Mouse (Mus musculus) G1E (cell line): ENCODE results near the gene Sf3b4. TPM values are rescaled to one million over a fixed set of nuclear protein-coding genes. Genes with fewer than 3 reads are reported as not detected.
A peak's percentile ranks its signal among the peaks of the same experiment; 100 is the strongest.

Experiments
- ATAC-seq: 2 replicates; pipeline ENCODE4 v1.8.0; 2016; ENCODE audit warnings: mild to moderate bottlenecking; ENCODE audit not compliant: insufficient number of reproducible peaks, poor library complexity, low FRiP score, severe bottlenecking; ENCODE audit errors: extremely low read depth
- DNase-seq: peaks from one replicate; pipeline ENCODE4 v3.0.0; 2012; ENCODE audit warnings: low spot score
- H3K27me3 ChIP-seq: 2 replicates; pipeline ENCODE4 v1.6.1; 2012; ENCODE audit warnings: mild to moderate bottlenecking, low read length, inconsistent platforms; ENCODE audit not compliant: insufficient read depth
- H3K36me3 ChIP-seq: replicated peaks from 2 replicates; pipeline ENCODE3; 2012; ENCODE audit warnings: mild to moderate bottlenecking, inconsistent platforms
- H3K4me1 ChIP-seq: 2 replicates; pipeline ENCODE4 v1.6.1; 2012; ENCODE audit warnings: low read depth, low read length, inconsistent platforms, mixed read lengths; ENCODE audit not compliant: insufficient read depth
- H3K4me3 ChIP-seq: 2 replicates; pipeline ENCODE4 v1.5.1; 2012; ENCODE audit warnings: low read depth, mild to moderate bottlenecking, inconsistent platforms, low read length, moderate library complexity, mixed read lengths
- H3K9me3 ChIP-seq: replicated peaks from 2 replicates; pipeline ENCODE4 v1.6.1; 2012; ENCODE audit warnings: inconsistent platforms
- CTCF ChIP-seq: IDR thresholded peaks from 2 replicates; pipeline ENCODE4 v1.5.1; 2012; ENCODE audit warnings: low read depth, low read length, inconsistent platforms, mixed read lengths
- GATA1 ChIP-seq: IDR thresholded peaks from 2 replicates; pipeline ENCODE4 v1.6.1; 2012; ENCODE audit warnings: borderline replicate concordance, low read length, inconsistent platforms, mixed read lengths
- GATA2 ChIP-seq: IDR thresholded peaks from 2 replicates; pipeline ENCODE4 v1.6.1; 2012; ENCODE audit warnings: low read depth, low read length, inconsistent platforms, borderline replicate concordance
- POLR2AphosphoS5 ChIP-seq: IDR thresholded peaks from 2 replicates; pipeline ENCODE4 v1.6.1; 2012; ENCODE audit warnings: low read depth, low read length, inconsistent platforms; ENCODE audit not compliant: insufficient replicate concordance
- TAL1 ChIP-seq: conservative IDR thresholded peaks from 2 replicates; pipeline ENCODE4 v1.6.1; 2012; ENCODE audit warnings: low read depth, low read length, inconsistent platforms, mixed read lengths
- polyA plus RNA-seq: library from polyadenylated mRNA; stranded (reverse); fragments of >175 nt; gene quantifications from 2 replicates; pipeline ENCODE4 v1.2.3, GENCODE M21; 2012
- total RNA-seq, 2 experiments: library from RNA; stranded (forward) in 1 of 2; stranded (reverse) in 1 of 2; fragments of 200-1000 nt in 1 of 2; fragments of >200 nt in 1 of 2; fragmentation: Nextera tagmentation in 1 of 2; gene quantifications; 2 replicates each; pipeline ENCODE4 v1.2.3; 2014 to 2017

Gene Sf3b4
- total and polyA plus RNA-seq, 3 experiments: 29.3 to 724 (median 138) TPM

- H3K27me3 ChIP-seq: peaks cover 52% of the 10 kb centered on the region
- ATAC-seq (no peak), DNase-seq (no peak)
- no peak overlapping the region; the same call in 1 of the 2 replicates for H3K4me3 ChIP-seq
- H3K4me1 ChIP-seq: peaks cover 19% of the 10 kb centered on the region
- no peak for TF ChIP-seq TAL1
- no peak for TF ChIP-seq GATA1
- H3K9me3 ChIP-seq: no peaks in the 10 kb centered on the region
- peaks cover 4% of the 10 kb centered on the region for H3K36me3 ChIP-seq
Measured at GRCm38 (mm10) chr3:96160803-96161516, 11.2 kb upstream of the Sf3b4 start.

- no peak for ATAC-seq
- Histone ChIP-seq H3K9me3 (no peaks in the 10 kb centered on the region), H3K4me1 (peaks cover 19% of the 10 kb centered on the region), H3K27me3 (peaks cover 52% of the 10 kb centered on the region), H3K4me3 (no peak within 1 kb of the TSS; the same call in 1 of the 2 replicates), H3K36me3 (peaks cover under 1% of the 10 kb centered on the region)
- TF ChIP-seq TAL1 (no peak), CTCF (no peak), GATA2 (no peak), POLR2AphosphoS5 (no peak), GATA1 (no peak)
- no peak for DNase-seq
Measured at GRCm38 (mm10) chr3:96161869-96162840, 10.0 kb upstream of the Sf3b4 start, which contains the start of gene Mtmr11. Gene Mtmr11 (plus strand): TSS chr3:96162004.

- ATAC-seq (no peak), DNase-seq (no peak)
- Histone ChIP-seq H3K27me3 (peaks cover 52% of the 10 kb centered on the region), H3K4me3 (no peak overlapping the region), H3K9me3 (no peaks in the 10 kb centered on the region), H3K4me1 (peaks cover 19% of the 10 kb centered on the region), H3K36me3 (peaks cover 3% of the 10 kb centered on the region)
- TF ChIP-seq CTCF (no peak), GATA1 (no peak), GATA2 (no peak), POLR2AphosphoS5 (no peak), TAL1 (no peak)
Measured at GRCm38 (mm10) chr3:96163040-96163439, 9.1 kb upstream of the Sf3b4 start.

- DNase-seq (no peak), ATAC-seq (no peak)
- TF ChIP-seq TAL1: no peak
- TF ChIP-seq GATA1: no peak
- H3K9me3 ChIP-seq: no peaks in the 10 kb centered on the region
- H3K4me3 ChIP-seq: no peak overlapping the region
- H3K27me3 ChIP-seq: peaks cover 13% of the 10 kb centered on the region
- H3K4me1 ChIP-seq: peaks cover 25% of the 10 kb centered on the region
- peaks cover 31% of the 10 kb centered on the region for H3K36me3 ChIP-seq
Measured at GRCm38 (mm10) chr3:96168466-96169158, 3.5 kb upstream of the Sf3b4 start.

GRCm38 (mm10) chr3:96170276-96170675 lies 1.9 kb upstream of the Sf3b4 start:
- H3K9me3 ChIP-seq: no peaks in the 10 kb centered on the region
- no peaks in the 10 kb centered on the region for H3K27me3 ChIP-seq
- DNase-seq: no peak
- no peak for TF ChIP-seq GATA1
- no peak for TF ChIP-seq TAL1
- TF ChIP-seq POLR2AphosphoS5: no peak
- no peak for TF ChIP-seq CTCF
- no peak for TF ChIP-seq GATA2
- peaks cover 46% of the 10 kb centered on the region for H3K36me3 ChIP-seq
- H3K4me3 ChIP-seq: peak overlapping the region; percentile 31; the same call in 1 of the 2 replicates
- H3K4me1 ChIP-seq: peaks cover 41% of the 10 kb centered on the region
- no peak for ATAC-seq

GRCm38 (mm10) chr3:96170976-96171545 lies 1.1 kb upstream of the Sf3b4 start:
- no peak for ATAC-seq
- no peak for TF ChIP-seq POLR2AphosphoS5
- no peak for TF ChIP-seq TAL1
- TF ChIP-seq GATA2: no peak
- TF ChIP-seq CTCF: no peak
- TF ChIP-seq GATA1: no peak
- Histone ChIP-seq H3K4me1 (peaks cover 47% of the 10 kb centered on the region), H3K36me3 (peaks cover 53% of the 10 kb centered on the region), H3K4me3 (peak overlapping the region; percentile 94), H3K27me3 (no peaks in the 10 kb centered on the region), H3K9me3 (no peaks in the 10 kb centered on the region)
- no peak for DNase-seq
